In genomic region chr6:40051698-40052097, GRCm38 (mm10) we compare ENCODE assay signal across 18 mouse cellular contexts.
DNase-seq lines count a peak whose midpoint lies in the region.
"Had no signal": no experiment of that assay in that cellular context is flagged by ENCODE, and none has a peak within 500 bp of the region (broad histone marks: within the 10 kb centered on the region; RNA-seq: fewer than 3 reads in every experiment).

No protein-coding gene starts in this region.

- H3K4me1 ChIP-seq in heart, embryonic 10.5 days = no peaks in the 10 kb centered on the region
- H3K4me1 ChIP-seq: embryonic facial prominence, embryonic 10.5 days; embryonic facial prominence, embryonic 12.5 days had no signal

- H3K9me3 ChIP-seq in heart, embryonic 10.5 days = no peaks in the 10 kb centered on the region
- H3K9me3 ChIP-seq: embryonic facial prominence, embryonic 10.5 days; embryonic facial prominence, embryonic 12.5 days; forebrain, embryonic 13.5 days; forebrain, embryonic 15.5 days had no signal

- H3K27ac ChIP-seq in heart, embryonic 10.5 days = no peak overlapping the region
- H3K27ac ChIP-seq: embryonic facial prominence, embryonic 10.5 days; embryonic facial prominence, embryonic 12.5 days; forebrain, embryonic 13.5 days; forebrain, embryonic 15.5 days had no signal

- WGBS in heart, embryonic 10.5 days = 75% methylated on average over 2 of the region's 2 CpGs

- no peak overlapping the region for H3K4me3 ChIP-seq in heart, embryonic 10.5 days
- H3K4me3 ChIP-seq: embryonic facial prominence, embryonic 10.5 days; embryonic facial prominence, embryonic 12.5 days; forebrain, embryonic 13.5 days; forebrain, embryonic 15.5 days had no signal

- no peaks in the 10 kb centered on the region for H3K27me3 ChIP-seq in heart, embryonic 10.5 days (ENCODE audit: insufficient read depth, poor library complexity, severe bottlenecking)
- H3K27me3 ChIP-seq: embryonic facial prominence, embryonic 12.5 days; forebrain, embryonic 13.5 days; forebrain, embryonic 15.5 days had no signal

- peak; percentile 48 for DNase-seq in heart, adult 11 months
- no peak for DNase-seq in heart, embryonic 10.5 days (ENCODE audit: low spot score)
- DNase-seq in brain, adult 2 months (ENCODE audit: low read depth, low spot score) = peak; percentile 74
- peak; percentile 67 for DNase-seq in telencephalon, adult 2 months (ENCODE audit: low read depth, low spot score)
- DNase-seq in ovary, adult 18-20 months (ENCODE audit: low spot score) = no peak
- DNase-seq: adrenal gland, adult 2 months; adrenal gland, postnatal 10 days; adrenal gland, postnatal 25 days; cerebellum, adult 11-12 months; cerebellum, adult 2 months; cerebellum, adult 9-10 months; cerebellum, postnatal 10 days; cerebellum, postnatal 25 days; forebrain, postnatal 0 days had no signal

- no peaks in the 10 kb centered on the region for H3K36me3 ChIP-seq in heart, embryonic 10.5 days
- H3K36me3 ChIP-seq: embryonic facial prominence, embryonic 10.5 days; embryonic facial prominence, embryonic 12.5 days; forebrain, embryonic 15.5 days had no signal

Comparison
In these comparisons a context has a peak if more than half of its experiments do, and no peak if none do; other contexts are left out.
1. DNase-seq: peak in heart, adult 11 months (single experiment), brain, adult 2 months (single experiment) and telencephalon, adult 2 months (single experiment); none in heart, embryonic 10.5 days (single experiment) and ovary, adult 18-20 months (single experiment).